Mouse (Mus musculus) thymus, adult 2 months (tissue): Measurements from ENCODE around the gene Ccdc103.

ENCODE experiments used
- CTCF ChIP-seq: fragments of 200-500 bp; IDR thresholded peaks from 2 replicates; pipeline ENCODE4 v1.5.1; 2012; ENCODE audit warnings: mild to moderate bottlenecking, control low read depth, low read length, moderate library complexity, borderline replicate concordance; ENCODE audit not compliant: control insufficient read depth, poor library complexity, insufficient read depth; ENCODE audit errors: extremely low read depth
- POLR2A ChIP-seq: fragments of 200-500 bp; IDR thresholded peaks from 2 replicates; pipeline ENCODE4 v1.6.1; 2012; ENCODE audit warnings: mild to moderate bottlenecking, low read length, control low read depth, moderate library complexity; ENCODE audit not compliant: control insufficient read depth, poor library complexity, insufficient read depth; ENCODE audit errors: extremely low read depth

- TF ChIP-seq POLR2A (no peak), CTCF (no peak)
Observed at GRCm38 (mm10) chr11:102890096-102890495, 9.1 kb downstream of the Ccdc103 start.
